In genomic region chr12:24710672-24711071, GRCm38 (mm10) we compare ENCODE assay signal across 9 mouse cellular contexts. TPM values are rescaled to one million over a fixed set of nuclear protein-coding genes. Genes with fewer than 3 reads are reported as not detected.
DNase-seq lines count a peak whose midpoint lies in the region; ATAC-seq and TF ChIP-seq lines count a peak whose summit lies in the region.
"Had no signal": no experiment of that assay in that cellular context is flagged by ENCODE, and none has a peak within 500 bp of the region (broad histone marks: within the 10 kb centered on the region; RNA-seq: fewer than 3 reads in every experiment).

No protein-coding gene starts in this region.

- no peak for TF ChIP-seq POLR2A in thymus, adult 2 months (IDR thresholded peaks at IDR 0.05; ENCODE audit: control insufficient read depth, extremely low read depth, insufficient read depth, low read length, poor library complexity)

- H3K4me1 ChIP-seq in thymus, adult 2 months (replicated peaks; ENCODE audit: control insufficient read depth, insufficient read depth, low read length), result peaks cover 25% of the 10 kb centered on the region
- H3K4me1 ChIP-seq in hindbrain, embryonic 14.5 days (replicated peaks; ENCODE audit: control insufficient read depth, insufficient read depth, low read length), result peaks cover 12% of the 10 kb centered on the region
- H3K4me1 ChIP-seq in midbrain, embryonic 12.5 days, result peaks cover 55% of the 10 kb centered on the region

- H3K9me3 ChIP-seq in hindbrain, embryonic 14.5 days (ENCODE audit: control insufficient read depth, low read length), result no peaks in the 10 kb centered on the region
- H3K9me3 ChIP-seq in midbrain, embryonic 12.5 days, result no peaks in the 10 kb centered on the region

- DNase-seq in adrenal gland, postnatal 36 days, result peak; percentile 24 to 36
- DNase-seq in adrenal gland, adult 8-10 months, result no peak
- DNase-seq in thymus, adult 2 months, result peak; percentile 30
- DNase-seq in thymus, adult 18-20 months, result no peak
- no peak for DNase-seq in hindbrain, embryonic 14.5 days (ENCODE audit: low spot score)
- no peak for DNase-seq in urinary bladder, postnatal 4 days (ENCODE audit: low spot score in 2 of 2)

- no peak overlapping the region for H3K4me3 ChIP-seq in thymus, adult 2 months (ENCODE audit: control insufficient read depth, insufficient read depth, low read length)
- no peak overlapping the region for H3K4me3 ChIP-seq in hindbrain, embryonic 14.5 days (replicated peaks; ENCODE audit: low read length)
- H3K4me3 ChIP-seq in midbrain, embryonic 12.5 days, result peak overlapping the region; percentile 84

- no peaks in the 10 kb centered on the region for H3K27me3 ChIP-seq in thymus, adult 2 months (ENCODE audit: control insufficient read depth, insufficient read depth, low read length)
- H3K27me3 ChIP-seq in hindbrain, embryonic 14.5 days (ENCODE audit: control insufficient read depth, insufficient read depth, low read length), result no peaks in the 10 kb centered on the region
- no peaks in the 10 kb centered on the region; the same call in 1 of the 2 replicates for H3K27me3 ChIP-seq in midbrain, embryonic 12.5 days

- no peak for TF ChIP-seq CTCF in thymus, adult 2 months (IDR thresholded peaks at IDR 0.05; ENCODE audit: borderline replicate concordance, control insufficient read depth, extremely low read depth, insufficient read depth, low read length, poor library complexity)

- H3K4me2 ChIP-seq in hindbrain, embryonic 14.5 days (replicated peaks), result 0 out of 2 replicates have a peak overlapping the region, but pooled peaks have one; percentile 9
- peak overlapping the region; percentile 70 for H3K4me2 ChIP-seq in midbrain, embryonic 12.5 days (replicated peaks)

- ATAC-seq in hindbrain, embryonic 14.5 days (ENCODE audit: low FRiP score), result no peak
- ATAC-seq in midbrain, embryonic 12.5 days (ENCODE audit: low FRiP score, low read depth), result no peak
- no peak for ATAC-seq in megakaryocyte-erythroid progenitor cell, adult 5-6 weeks (replicated peaks; ENCODE audit: low FRiP score, low TSS enrichment, poor library complexity, severe bottlenecking)

- peaks cover 12% of the 10 kb centered on the region for H3K36me3 ChIP-seq in thymus, adult 2 months (ENCODE audit: control insufficient read depth, insufficient read depth, low read length)
- H3K36me3 ChIP-seq in hindbrain, embryonic 14.5 days (replicated peaks; ENCODE audit: control insufficient read depth, insufficient read depth), result peaks cover 6% of the 10 kb centered on the region; the same call in 1 of the 2 replicates
- H3K36me3 ChIP-seq in midbrain, embryonic 12.5 days, result peaks cover 34% of the 10 kb centered on the region

- H3K27ac ChIP-seq in thymus, adult 2 months (ENCODE audit: control insufficient read depth, insufficient read depth, low read length), result no peak overlapping the region
- no peak overlapping the region for H3K27ac ChIP-seq in hindbrain, embryonic 14.5 days
- no peak overlapping the region for H3K27ac ChIP-seq in midbrain, embryonic 12.5 days (replicated peaks)
- H3K27ac ChIP-seq: macrophage had no signal

- WGBS in thymus, adult 2 months, result 70% methylated on average over 5 of the region's 5 CpGs
- 58% methylated on average over 5 of the region's 5 CpGs for WGBS in hindbrain, embryonic 14.5 days
- WGBS in midbrain, embryonic 12.5 days, result 62% methylated on average over 5 of the region's 5 CpGs

- no peak overlapping the region for H3K9ac ChIP-seq in hindbrain, embryonic 14.5 days
- no peak overlapping the region for H3K9ac ChIP-seq in midbrain, embryonic 12.5 days (replicated peaks)

RNA-seq across cellular contexts. Expression of gene Rrm2, which starts 2.6 kb away (rescaled TPM):
- 10 to 100 TPM; 17.3 to 23.5 TPM for total RNA-seq in adrenal gland, postnatal 36 days (2021)
- total RNA-seq in adrenal gland, adult 8-10 months (2022), result 10 to 100 TPM in 1 of 4 experiments, 1 to 10 TPM in 3; 4.9 to 10.4 (median 6.8) TPM
- polyA plus RNA-seq in thymus, adult 2 months (2012; rRNA removed), result 77.4 and 166 TPM in 2 replicates
- polyA plus RNA-seq in hindbrain, embryonic 14.5 days (2014; fragmentation: Nextera tagmentation; extraction: Ambion mirVana), result 42.8 and 52.5 TPM in 2 replicates
- 429 and 434 TPM in 2 replicates for polyA plus RNA-seq in midbrain, embryonic 12.5 days (2016; fragmentation: Nextera tagmentation; extraction: Ambion mirVana)
- total RNA-seq in megakaryocyte-erythroid progenitor cell, adult 5-6 weeks (2014; fragmentation: Nextera tagmentation), result 188 and 245 TPM in 2 replicates
- 98.3 and 173 TPM in 2 replicates for total RNA-seq in megakaryocyte-erythroid progenitor cell, adult 5-6 weeks (2017)

RNA-seq across cellular contexts. Expression of gene Cys1, which starts 29.1 kb away (rescaled TPM):
- 1 to 10 TPM; 1.7 to 2.6 TPM for total RNA-seq in adrenal gland, postnatal 36 days (2021)
- 1 to 10 TPM; 4.2 to 6.5 (median 6.4) TPM for total RNA-seq in adrenal gland, adult 8-10 months (2022)
- polyA plus RNA-seq in thymus, adult 2 months (2012; rRNA removed), result 1.6 and 3.4 TPM in 2 replicates
- polyA plus RNA-seq in hindbrain, embryonic 14.5 days (2014; fragmentation: Nextera tagmentation; extraction: Ambion mirVana), result 2.3 and 2.6 TPM in 2 replicates
- 1.1 and 1.7 TPM in 2 replicates for polyA plus RNA-seq in midbrain, embryonic 12.5 days (2016; fragmentation: Nextera tagmentation; extraction: Ambion mirVana)
- not detected in 2 replicates for total RNA-seq in megakaryocyte-erythroid progenitor cell, adult 5-6 weeks (2014; fragmentation: Nextera tagmentation)
- not detected in 2 replicates for total RNA-seq in megakaryocyte-erythroid progenitor cell, adult 5-6 weeks (2017)
- polyA plus RNA-seq: macrophage had no signal

RNA-seq across cellular contexts. Expression of gene Klf11, which starts 59.6 kb away (rescaled TPM):
- total RNA-seq in adrenal gland, postnatal 36 days (2021), result 10 to 100 TPM; 12.8 to 14.2 TPM
- 10 to 100 TPM; 10.9 to 15.3 (median 13.7) TPM for total RNA-seq in adrenal gland, adult 8-10 months (2022)
- polyA plus RNA-seq in thymus, adult 2 months (2012; rRNA removed), result 4.9 and 6.5 TPM in 2 replicates
- polyA plus RNA-seq in hindbrain, embryonic 14.5 days (2014; fragmentation: Nextera tagmentation; extraction: Ambion mirVana), result 17.2 and 17.9 TPM in 2 replicates
- polyA plus RNA-seq in midbrain, embryonic 12.5 days (2016; fragmentation: Nextera tagmentation; extraction: Ambion mirVana), result 19.4 and 19.7 TPM in 2 replicates
- 10.9 and 16.6 TPM in 2 replicates for total RNA-seq in megakaryocyte-erythroid progenitor cell, adult 5-6 weeks (2014; fragmentation: Nextera tagmentation)
- total RNA-seq in megakaryocyte-erythroid progenitor cell, adult 5-6 weeks (2017), result 15.7 and 18.6 TPM in 2 replicates

Comparison
In these comparisons a context has a peak if more than half of its experiments do, and no peak if none do; other contexts are left out.
1. DNase-seq: peak in adrenal gland, postnatal 36 days (2 of 2) and thymus, adult 2 months (single experiment); none in adrenal gland, adult 8-10 months (single experiment), thymus, adult 18-20 months (0 of 2), hindbrain, embryonic 14.5 days (single experiment) and urinary bladder, postnatal 4 days (0 of 2).
2. RNA of gene Rrm2, which starts 2.6 kb away (total RNA-seq): 98.3 to 245 TPM in megakaryocyte-erythroid progenitor cell, adult 5-6 weeks; 17.3 to 23.5 TPM in adrenal gland, postnatal 36 days and 4.9 to 10.4 TPM in adrenal gland, adult 8-10 months; every median in the first group is over 4 times any median in the second.